8 mouse cellular contexts compared by ENCODE assay signal in genomic region chr3:102995605-102996321, GRCm38 (mm10). TPM values are rescaled to one million over a fixed set of nuclear protein-coding genes. Genes with fewer than 3 reads are reported as not detected.
A peak's percentile ranks its signal among the peaks of the same experiment; 100 is the strongest.
DNase-seq lines count a peak whose midpoint lies in the region; ATAC-seq lines count a peak whose summit lies in the region.

Gene Sike1, plus strand, starts transcription at chr3:102995708.

- peaks cover 34% of the 10 kb centered on the region for H3K36me3 ChIP-seq in hindbrain, embryonic 13.5 days

- H3K4me1 ChIP-seq in hindbrain, embryonic 13.5 days (replicated peaks), result peaks cover 18% of the 10 kb centered on the region

- ATAC-seq in hindbrain, embryonic 13.5 days (ENCODE audit: low FRiP score), result peak; percentile 99

- peak within 1 kb of the TSS; percentile 76 for H3K4me3 ChIP-seq in hindbrain, embryonic 13.5 days

- H3K9me3 ChIP-seq in hindbrain, embryonic 13.5 days, result 0 out of 2 replicates have a peak, but pooled peaks cover 4% of the 10 kb centered on the region

- H3K27ac ChIP-seq in hindbrain, embryonic 13.5 days, result peak within 1 kb of the TSS; percentile 94

- H3K9ac ChIP-seq in hindbrain, embryonic 13.5 days, result peak within 1 kb of the TSS; percentile 89

- H3K27me3 ChIP-seq in hindbrain, embryonic 13.5 days, result no peaks in the 10 kb centered on the region

- under 1% methylated on average over 57 of the region's 60 CpGs for WGBS in hindbrain, embryonic 13.5 days

- DNase-seq in NIH3T3 (ENCODE audit: low read depth), result peak; percentile 96
- DNase-seq in cerebellum, postnatal 10 days, result peak; percentile 95 to 97
- peak; percentile 85 to 91 for DNase-seq in frontal cortex, postnatal 14 days (ENCODE audit: low spot score in 2 of 2)
- DNase-seq in layer of hippocampus, postnatal 25 days (ENCODE audit: extremely low spot score in 1 of 2, low spot score in 1 of 2), result peak; percentile 89 to 91
- peak; percentile 96 for DNase-seq in lung, postnatal 25 days (ENCODE audit: low spot score)
- DNase-seq in retina, embryonic 14.5 days (ENCODE audit: low spot score), result peak; percentile 90
- DNase-seq in thymus, postnatal 4 days, result peak; percentile 96

- peak within 1 kb of the TSS; percentile 64 for H3K4me2 ChIP-seq in hindbrain, embryonic 13.5 days

RNA-seq across cellular contexts. Expression of gene Sike1, which starts in this region (rescaled TPM):
- 54.3 and 64.6 TPM in 2 replicates for polyA plus RNA-seq in hindbrain, embryonic 13.5 days (2015; fragmentation: Nextera tagmentation; extraction: Ambion mirVana)
- 10 to 100 TPM; 68.5 to 69.8 TPM for total RNA-seq in layer of hippocampus, postnatal 25 days (2021)

Comparison
In these comparisons a context has a peak if more than half of its experiments do, and no peak if none do; other contexts are left out.
1. Peak in every context shown above with its lines: DNase-seq, ATAC-seq, H3K4me3 ChIP-seq and H3K27ac ChIP-seq.